Mouse (Mus musculus) frontal cortex, postnatal 36 days (tissue): Measurements from ENCODE around the gene Psmb11.

ENCODE experiments used
- DNase-seq, 2 experiments: peaks; one replicate each; pipeline ENCODE4 v3.0.0; 2022; ENCODE audit warnings: low spot score in 2 of 2

Psmb11 gene

GRCm38 (mm10) chr14:54640946-54641304, 19.7 kb downstream of the Psmb11 start, which contains the start of gene Gm17606:
Gene Gm17606, plus strand, starts transcription at chr14:54640952.
- no peak for DNase-seq

DNA sequence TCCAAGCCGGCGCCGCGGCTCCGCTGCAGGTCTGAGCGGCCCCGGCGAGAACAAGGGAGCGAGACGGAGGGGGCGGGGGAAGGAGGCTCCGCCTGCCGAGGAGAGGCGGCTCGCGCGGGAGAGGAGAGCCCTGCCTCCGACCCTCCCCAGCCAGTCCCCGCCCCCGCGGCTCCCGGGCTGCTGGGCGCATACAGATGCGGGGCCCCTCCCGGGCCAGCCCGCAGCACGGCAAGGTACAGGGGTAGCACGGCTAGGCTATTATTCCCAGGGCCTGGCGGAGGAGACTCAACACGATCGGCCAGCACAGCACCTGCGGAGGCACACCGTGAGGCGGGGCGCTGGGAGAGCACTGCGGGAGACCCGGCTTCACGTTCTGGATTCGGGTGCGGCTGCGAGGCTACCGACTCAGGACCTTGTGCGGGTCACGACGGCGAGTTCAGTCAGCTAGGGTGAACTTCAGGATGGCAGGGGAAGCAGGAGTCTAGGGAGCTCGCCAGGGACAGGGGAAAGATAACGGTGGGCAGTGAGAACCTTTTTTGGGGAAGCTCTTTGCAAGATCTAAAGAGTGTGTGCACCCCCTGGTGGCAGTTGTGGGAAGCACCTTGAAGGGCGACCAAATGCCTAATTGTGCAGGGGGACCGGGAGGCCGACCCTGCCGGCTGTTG, 20.2 kb downstream of the Psmb11 start, which contains the start of gene Cdh24:
TSS of gene Cdh24 (minus strand) at position 60 of the 665 bp plus-strand sequence.
- DNase-seq, result peak; percentile 89 to 90

DNA sequence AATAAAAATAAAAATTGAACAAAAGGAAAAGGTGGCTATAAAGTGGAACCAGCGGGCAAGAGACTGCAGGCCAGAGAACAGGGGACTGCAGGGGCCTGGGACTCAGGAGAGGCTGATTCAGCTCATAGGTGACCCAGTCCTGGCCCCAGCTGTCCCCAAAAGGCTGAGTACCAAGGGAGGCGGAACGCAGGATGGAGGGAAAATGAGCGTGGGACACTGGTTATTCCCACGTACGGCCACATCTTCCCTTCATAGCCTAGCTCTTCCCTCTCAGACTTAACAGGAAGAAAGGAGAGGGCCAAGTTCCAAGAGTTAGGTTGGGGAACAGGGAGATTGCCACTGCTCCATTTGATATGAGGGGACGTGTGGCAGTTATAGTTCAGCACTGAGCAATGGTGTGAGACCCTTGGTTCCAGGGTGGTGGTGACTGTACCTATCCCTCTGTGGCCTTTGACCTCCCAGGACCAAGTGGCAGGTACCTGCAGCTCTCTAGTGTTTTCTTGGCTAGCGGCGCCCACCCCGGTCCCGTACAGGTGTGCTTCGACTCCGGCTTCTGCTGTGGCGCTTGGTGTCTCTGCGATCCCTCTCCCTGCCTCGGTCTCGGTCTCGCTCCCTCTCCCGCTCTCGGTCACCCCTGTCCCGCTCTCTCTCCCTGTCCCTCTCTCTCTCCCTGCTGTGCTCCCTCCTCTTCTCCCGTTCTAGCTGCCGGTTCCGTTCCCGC, 21.2 kb downstream of the Psmb11 start:
- DNase-seq, result no peak

DNA sequence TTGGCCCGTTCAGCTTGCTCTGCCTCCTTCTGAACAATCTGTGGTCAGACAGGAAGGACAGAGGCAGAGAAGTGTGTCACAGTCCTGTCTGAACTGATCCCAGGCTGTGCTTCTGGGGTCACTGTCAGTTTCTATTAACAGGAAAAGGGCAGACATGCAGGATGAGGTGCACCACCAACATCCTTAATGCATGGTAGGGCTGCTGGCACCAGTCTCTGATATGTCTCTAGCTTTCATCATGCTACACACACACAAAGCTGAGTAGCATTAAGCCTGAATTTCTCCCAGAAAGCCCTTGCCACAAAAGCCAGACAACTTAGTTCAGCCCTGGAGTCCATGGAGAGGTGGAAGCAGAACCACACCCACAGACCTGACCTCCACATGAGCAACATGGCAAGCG, 21.8 kb downstream of the Psmb11 start:
- DNase-seq, result no peak

- DNase-seq, result no peak
These were observed 23.1 kb downstream of the Psmb11 start for GRCm38 (mm10) chr14:54644294-54644693.

- DNase-seq, result no peak
These were observed 25.2 kb downstream of the Psmb11 start for GRCm38 (mm10) chr14:54646455-54646854.

- no peak for DNase-seq
These were observed 25.8 kb downstream of the Psmb11 start for GRCm38 (mm10) chr14:54646898-54647636.

- no peak for DNase-seq
These were observed 26.7 kb downstream of the Psmb11 start for GRCm38 (mm10) chr14:54647900-54648299.

GRCm38 (mm10) chr14:54650621-54651454, 29.6 kb downstream of the Psmb11 start:
- DNase-seq, result peak; percentile 75 to 89

GRCm38 (mm10) chr14:54651556-54651955, 30.3 kb downstream of the Psmb11 start:
- no peak for DNase-seq

- no peak for DNase-seq
These were observed 31.6 kb downstream of the Psmb11 start for GRCm38 (mm10) chr14:54652787-54653186.

DNA sequence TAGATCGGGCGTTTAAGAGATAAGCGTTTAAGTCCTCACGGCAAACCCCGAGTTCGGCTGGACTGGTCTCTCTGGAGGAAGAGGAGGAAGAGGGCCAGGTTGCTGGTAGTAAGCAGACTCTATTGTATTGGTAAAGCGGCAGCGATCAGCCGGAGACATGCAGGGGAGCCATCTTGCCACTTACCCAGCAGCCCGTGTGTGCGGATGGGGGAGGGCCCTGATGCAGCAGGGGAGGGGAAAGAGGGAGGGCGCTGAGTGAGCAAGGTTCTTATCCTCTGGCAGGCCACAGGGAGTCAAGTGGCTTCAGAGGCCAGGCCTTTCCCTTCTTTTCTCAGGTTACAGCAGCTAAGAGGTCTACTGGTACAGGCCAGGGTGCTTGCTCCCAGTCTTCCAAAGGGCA, 32.3 kb downstream of the Psmb11 start:
- DNase-seq, result peak; percentile 82 to 83

DNA sequence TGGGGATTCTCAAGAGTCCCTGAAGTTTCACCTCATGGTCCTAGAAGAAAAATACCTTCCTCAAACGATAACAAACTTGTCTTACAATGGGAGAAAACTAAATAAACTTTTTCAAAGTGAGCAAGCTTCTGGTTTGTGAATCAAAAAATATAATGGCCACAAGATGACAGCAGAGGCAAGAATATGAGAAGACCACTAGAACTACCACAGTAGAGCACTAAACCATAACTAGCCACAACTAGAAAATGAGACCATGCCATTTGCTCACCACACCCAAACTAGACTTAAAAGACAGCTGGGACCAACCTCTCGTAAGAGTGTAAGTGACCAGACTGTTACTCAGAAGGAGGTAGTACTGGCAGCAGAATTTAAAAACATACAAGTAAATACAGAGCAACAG, 38.8 kb downstream of the Psmb11 start:
- DNase-seq, result peak in 1 of 2 experiments; percentile 40

- peak; percentile 71 to 73 for DNase-seq
These were observed 43.4 kb downstream of the Psmb11 start for GRCm38 (mm10) chr14:54664477-54665222.

GRCm38 (mm10) chr14:54669381-54669780, 48.1 kb downstream of the Psmb11 start:
- peak in 1 of 2 experiments; percentile 65 for DNase-seq

DNA sequence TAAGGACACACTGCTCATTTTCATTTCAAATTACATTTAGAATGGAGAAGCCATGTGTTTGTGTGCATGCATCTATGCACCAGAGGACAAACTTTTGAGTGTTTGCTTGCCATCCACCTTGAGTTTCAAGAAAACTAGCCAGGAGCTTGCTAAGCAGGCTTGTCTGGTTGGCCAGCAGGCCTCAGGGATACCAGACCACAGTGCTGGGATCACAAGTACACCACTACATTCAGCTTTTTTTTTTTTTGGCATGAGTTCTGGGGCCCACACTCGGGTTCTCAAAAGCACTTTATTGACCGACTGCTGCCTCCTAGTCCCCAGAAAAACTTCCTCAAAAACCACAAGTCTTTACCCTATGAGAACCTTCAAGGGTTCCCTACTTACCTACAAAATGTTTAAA, 53.1 kb downstream of the Psmb11 start:
- no peak for DNase-seq

GRCm38 (mm10) chr14:54676290-54676689, 55.1 kb downstream of the Psmb11 start:
- DNase-seq, result no peak

DNA sequence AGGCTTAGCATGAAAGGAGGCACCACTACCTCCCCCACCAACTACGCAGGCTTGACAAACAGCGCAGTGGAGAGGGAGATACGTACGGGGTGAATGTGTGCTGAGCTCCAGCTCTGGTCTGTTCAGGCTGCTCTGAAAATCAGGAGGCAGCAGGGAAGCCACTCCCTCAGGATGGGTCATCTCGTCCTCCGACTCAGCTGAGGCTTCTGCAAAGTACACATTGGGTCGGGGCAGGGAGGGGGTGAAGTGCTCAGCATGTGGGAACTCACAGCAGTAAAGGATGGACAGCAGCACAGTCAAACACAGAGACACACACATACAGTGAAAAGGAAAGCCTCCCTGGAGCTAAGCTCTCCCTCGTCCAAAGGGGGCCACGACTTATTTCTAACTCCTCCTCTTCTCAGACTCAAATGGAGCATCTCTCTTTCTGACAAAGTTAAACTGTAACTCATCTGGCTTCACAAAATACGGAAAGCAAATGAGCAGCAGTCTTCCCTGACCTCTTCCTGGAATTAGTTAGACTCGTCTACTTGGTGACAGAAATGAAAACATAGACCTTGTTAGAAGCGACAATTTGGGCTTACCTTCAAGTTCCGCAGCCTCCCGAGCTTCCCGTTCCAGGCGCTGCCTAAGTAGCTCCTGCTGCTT, 57.5 kb downstream of the Psmb11 start:
- no peak for DNase-seq
